Mouse (Mus musculus): ENCODE measurements at regions not wholly inside any gene's neighbourhood (a gene's known extent, or its start where the extent isn't known, plus 50 kb on each side); places are given as distances from the start of the nearest gene placed in this dataset.

DNA sequence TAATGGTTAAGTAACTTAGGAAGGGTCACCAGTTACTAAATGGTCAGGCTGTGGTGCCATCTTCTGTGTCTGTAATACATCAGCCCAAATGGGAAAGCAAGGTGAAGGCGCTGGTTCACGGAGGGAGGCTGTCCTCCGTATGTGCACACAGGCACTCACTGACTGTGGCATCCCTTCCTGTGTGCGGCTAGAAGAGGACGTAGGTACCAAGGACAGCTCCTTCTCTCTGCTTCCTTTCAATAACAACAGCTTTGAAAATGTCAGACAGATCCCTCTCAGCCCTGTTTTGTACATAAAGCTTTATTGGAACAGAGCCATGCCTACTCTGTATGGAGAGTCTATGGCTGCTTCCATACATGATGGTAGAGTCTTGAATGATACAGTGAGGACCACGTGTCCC, 57.7 kb upstream of the Nfasc start:
- TF ChIP-seq GATA1 (IDR thresholded peaks at IDR 0.05; ENCODE audit: borderline replicate concordance, low read length) (no peak), FLI1 (IDR thresholded peaks at IDR 0.05; ENCODE audit: low read length) (no peak)

Data from megakaryocyte, embryonic 14.5 days (primary cell).